Mouse (Mus musculus) thymus, adult 2 months (tissue): ENCODE data around the gene Auts2.

Source experiments
- CTCF ChIP-seq: fragments of 200-500 bp; IDR thresholded peaks from 2 replicates; pipeline ENCODE4 v1.5.1; 2012; ENCODE audit warnings: mild to moderate bottlenecking, control low read depth, low read length, moderate library complexity, borderline replicate concordance; ENCODE audit not compliant: control insufficient read depth, poor library complexity, insufficient read depth; ENCODE audit errors: extremely low read depth
- POLR2A ChIP-seq: fragments of 200-500 bp; IDR thresholded peaks from 2 replicates; pipeline ENCODE4 v1.6.1; 2012; ENCODE audit warnings: mild to moderate bottlenecking, low read length, control low read depth, moderate library complexity; ENCODE audit not compliant: control insufficient read depth, poor library complexity, insufficient read depth; ENCODE audit errors: extremely low read depth

- TF ChIP-seq POLR2A (no peak), CTCF (no peak)
These were observed 1.2 kb downstream of the Auts2 start for GRCm38 (mm10) chr5:132541951-132542350.
